Mouse (Mus musculus) C2C12 (cell line): ENCODE measurements around the gene Afdn. TPM values are rescaled to one million over a fixed set of nuclear protein-coding genes. Genes with fewer than 3 reads are reported as not detected.
"Not testable (repeated sequence)": the region's sequence is repeated elsewhere in the genome, so short reads cannot be mapped to it uniquely, and the experiment has no call there.

Experiments
- H3K27me3 ChIP-seq: one replicate; pipeline ENCODE4 v1.6.1; 2011; ENCODE audit not compliant: control insufficient read depth, insufficient read depth, insufficient read length
- H3K36me3 ChIP-seq: one replicate; pipeline ENCODE4 v1.6.1; 2011; ENCODE audit not compliant: control insufficient read depth, insufficient read depth
- H3K4me3 ChIP-seq: one replicate; pipeline ENCODE4 v1.5.1; 2011; ENCODE audit warnings: mild to moderate bottlenecking, control low read depth; ENCODE audit not compliant: poor library complexity, insufficient read depth, severe bottlenecking
- H3K79me2 ChIP-seq: one replicate; pipeline ENCODE4 v1.6.1; 2011; ENCODE audit not compliant: control insufficient read depth, insufficient read depth
- H3K79me3 ChIP-seq: one replicate; pipeline ENCODE4 v1.6.1; 2011; ENCODE audit warnings: low read depth, control low read depth
- H3ac ChIP-seq: one replicate; pipeline ENCODE3; 2011; ENCODE audit warnings: low read depth; ENCODE audit not compliant: control insufficient read depth, insufficient read length
- CEBPB ChIP-seq: IDR thresholded peaks from one replicate; pipeline ENCODE4 v1.6.1; 2011; ENCODE audit warnings: low read depth, mild to moderate bottlenecking, control low read depth, moderate library complexity
- CTCF ChIP-seq: IDR thresholded peaks from one replicate; pipeline ENCODE4 v1.5.1; 2011; ENCODE audit not compliant: control insufficient read depth, insufficient read depth, insufficient read length
- FOSL1 ChIP-seq: IDR thresholded peaks from one replicate; pipeline ENCODE4 v1.8.0; 2011; ENCODE audit warnings: mild to moderate bottlenecking, low read length; ENCODE audit not compliant: poor library complexity, insufficient read depth, severe bottlenecking
- MAX ChIP-seq: IDR thresholded peaks from one replicate; pipeline ENCODE4 v1.6.1; 2011; ENCODE audit warnings: mild to moderate bottlenecking, control low read depth
- MYOD1 ChIP-seq: IDR thresholded peaks from one replicate; pipeline ENCODE4 v1.6.1; 2011; ENCODE audit warnings: low read depth; ENCODE audit not compliant: control insufficient read depth, insufficient read length
- MYOG ChIP-seq: IDR thresholded peaks from one replicate; pipeline ENCODE4 v1.6.1; 2011; ENCODE audit not compliant: control insufficient read depth, insufficient read length; ENCODE audit errors: extremely low read depth
- USF1 ChIP-seq: IDR thresholded peaks from one replicate; pipeline ENCODE4 v1.6.1; 2011; ENCODE audit warnings: low read depth, mild to moderate bottlenecking, control low read depth, moderate library complexity
- polyA plus RNA-seq: library from polyadenylated mRNA; unstranded; fragments of >200 nt; fragmentation: generic; extraction: Trizol; gene quantifications from one replicate; pipeline ENCODE4 v1.2.1, GENCODE M21; 2012; ENCODE audit warnings: missing spikeins

The Afdn gene
- polyA plus RNA-seq, 1 experiment: 21.0 TPM

GRCm38 (mm10) chr17:13768531-13768930 is 8.2 kb downstream of the Afdn start:
- peaks cover 83% of the 10 kb centered on the region for H3K79me2 ChIP-seq
- H3K79me3 ChIP-seq: peaks cover 45% of the 10 kb centered on the region
- TF ChIP-seq MAX (no peak), USF1 (no peak), CEBPB (no peak), FOSL1 (no peak), MYOD1 (no peak), MYOG (no peak), CTCF (no peak)
- H3K27me3 ChIP-seq: no peaks in the 10 kb centered on the region
- H3K36me3 ChIP-seq: no peaks in the 10 kb centered on the region
- H3K4me3 ChIP-seq: no peak overlapping the region
- H3ac ChIP-seq: no peak overlapping the region

- TF ChIP-seq MYOG: no peak
- TF ChIP-seq MYOD1: no peak
- TF ChIP-seq USF1: no peak
- no peak for TF ChIP-seq FOSL1
- no peak for TF ChIP-seq CEBPB
- TF ChIP-seq CTCF: no peak
- no peak for TF ChIP-seq MAX
- Histone ChIP-seq H3K79me3 (peaks cover 45% of the 10 kb centered on the region), H3K4me3 (no peak overlapping the region), H3K27me3 (no peaks in the 10 kb centered on the region), H3K79me2 (peaks cover 75% of the 10 kb centered on the region), H3ac (no peak overlapping the region), H3K36me3 (no peaks in the 10 kb centered on the region)
Observed at GRCm38 (mm10) chr17:13769256-13769655, 8.9 kb downstream of the Afdn start.

GRCm38 (mm10) chr17:13777676-13778075 is 17.3 kb downstream of the Afdn start:
- H3K4me3 ChIP-seq: no peak overlapping the region
- no peak overlapping the region for H3ac ChIP-seq
- H3K27me3 ChIP-seq: no peaks in the 10 kb centered on the region
- peaks cover 62% of the 10 kb centered on the region for H3K79me2 ChIP-seq
- no peak for TF ChIP-seq CTCF
- TF ChIP-seq MAX: no peak
- no peak for TF ChIP-seq MYOD1
- no peak for TF ChIP-seq FOSL1
- no peak for TF ChIP-seq USF1
- TF ChIP-seq MYOG: no peak
- no peak for TF ChIP-seq CEBPB
- no peaks in the 10 kb centered on the region for H3K36me3 ChIP-seq
- peaks cover 22% of the 10 kb centered on the region for H3K79me3 ChIP-seq

DNA sequence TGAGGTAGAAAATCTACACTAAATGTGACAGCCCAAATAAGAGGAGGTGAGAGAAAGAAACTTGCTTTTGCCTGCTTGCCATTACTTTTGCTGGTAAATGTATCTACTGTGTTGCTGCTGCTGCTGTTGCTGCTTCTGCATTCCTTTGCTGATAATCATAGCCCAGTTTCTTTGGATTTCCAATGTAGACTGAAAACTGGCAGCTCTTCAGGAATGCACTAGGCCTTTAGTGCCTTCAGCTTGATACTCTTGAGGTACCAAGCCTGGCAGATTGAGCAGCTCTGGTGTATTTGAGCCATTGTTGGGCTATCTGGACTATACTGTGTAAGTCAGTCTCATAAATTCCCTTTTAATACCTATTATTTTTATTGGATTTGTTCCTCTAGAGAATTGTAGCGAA is 18.5 kb downstream of the Afdn start:
- no peaks in the 10 kb centered on the region for H3K36me3 ChIP-seq
- TF ChIP-seq CEBPB (no peak), MYOD1 (no peak), MAX (no peak), MYOG (no peak), FOSL1 (no peak), CTCF (no peak), USF1 (no peak)
- H3K79me3 ChIP-seq: peaks cover 27% of the 10 kb centered on the region
- no peak overlapping the region for H3ac ChIP-seq
- no peak overlapping the region for H3K4me3 ChIP-seq
- H3K79me2 ChIP-seq: peaks cover 62% of the 10 kb centered on the region
- no peaks in the 10 kb centered on the region for H3K27me3 ChIP-seq

DNA sequence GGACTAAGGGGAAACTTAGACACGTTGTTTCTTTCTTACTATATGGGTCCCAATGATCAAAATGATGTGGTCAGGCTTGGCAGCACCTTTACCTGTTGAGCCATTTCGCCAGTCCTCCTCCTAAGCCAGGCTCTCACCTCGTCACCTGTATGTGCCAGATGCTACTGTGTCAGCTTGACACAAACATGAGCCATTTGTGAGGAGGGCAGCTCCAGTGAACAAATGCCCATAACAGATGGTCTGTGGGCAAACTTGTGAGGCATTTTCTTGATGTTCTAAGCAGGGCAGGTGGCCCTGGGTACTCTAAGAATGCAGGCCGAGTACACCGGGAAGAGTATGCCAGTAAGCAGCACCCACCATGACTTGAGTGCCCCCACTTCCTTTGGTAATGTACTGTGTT is 21.6 kb downstream of the Afdn start:
- Histone ChIP-seq H3K79me3 (peaks cover 27% of the 10 kb centered on the region), H3K79me2 (peaks cover 73% of the 10 kb centered on the region), H3K27me3 (no peaks in the 10 kb centered on the region), H3K36me3 (no peaks in the 10 kb centered on the region), H3K4me3 (no peak overlapping the region), H3ac (no peak overlapping the region)
- TF ChIP-seq MAX (no peak), USF1 (no peak), MYOG (no peak), CTCF (no peak), FOSL1 (no peak), MYOD1 (no peak), CEBPB (no peak)

DNA sequence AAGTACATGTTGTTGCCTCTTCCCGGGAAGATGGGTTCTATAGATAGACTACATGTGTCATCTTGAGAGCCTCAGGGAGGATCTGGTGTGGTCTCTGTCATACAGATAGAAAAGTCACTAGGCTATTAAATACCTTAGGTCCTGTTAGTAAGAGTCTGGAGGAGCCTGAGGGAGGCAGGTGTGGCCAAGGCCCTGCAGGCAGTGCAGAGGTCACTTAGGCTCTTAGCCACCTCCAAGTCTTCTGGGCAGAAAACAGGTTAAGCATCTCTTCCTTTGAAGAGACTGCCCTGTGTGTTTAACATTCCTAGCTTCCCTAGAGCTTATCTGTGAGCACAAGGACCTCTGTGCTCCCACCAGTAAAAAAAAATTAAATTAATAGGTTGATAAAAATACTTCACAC is 23.1 kb downstream of the Afdn start:
- Histone ChIP-seq H3ac (no peak overlapping the region), H3K79me2 (peaks cover 58% of the 10 kb centered on the region), H3K4me3 (no peak overlapping the region), H3K27me3 (no peaks in the 10 kb centered on the region), H3K36me3 (no peaks in the 10 kb centered on the region), H3K79me3 (peaks cover 21% of the 10 kb centered on the region)
- TF ChIP-seq CTCF: no peak
- no peak for TF ChIP-seq MYOG
- TF ChIP-seq CEBPB: no peak
- TF ChIP-seq USF1: no peak
- no peak for TF ChIP-seq MAX
- no peak for TF ChIP-seq MYOD1
- no peak for TF ChIP-seq FOSL1

DNA sequence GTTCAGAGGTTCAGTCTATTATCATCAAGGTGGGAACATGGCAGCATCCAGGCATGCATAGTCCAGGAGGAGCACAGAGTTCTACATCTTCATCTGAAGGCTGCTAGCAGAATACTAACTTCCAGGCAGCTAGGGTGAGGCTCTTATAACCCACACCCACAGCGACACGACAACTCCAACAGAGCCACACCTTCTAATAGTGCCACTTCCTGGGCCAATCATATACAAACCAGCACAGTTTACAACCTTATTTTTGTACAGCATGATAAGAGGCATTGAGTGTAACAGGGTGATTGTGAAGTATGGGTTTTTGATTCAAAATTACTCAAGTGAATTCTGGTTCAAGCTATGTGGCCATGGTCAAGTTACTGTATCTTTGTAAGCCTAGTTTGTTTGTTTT is 29.7 kb downstream of the Afdn start:
- not testable (repeated sequence) for H3ac ChIP-seq, H3K36me3 ChIP-seq, H3K79me3 ChIP-seq, H3K4me3 ChIP-seq, H3K27me3 ChIP-seq
- peaks cover 11% of the 10 kb centered on the region for H3K79me2 ChIP-seq
